Mouse (Mus musculus): ENCODE results near the gene Fam117a.

Fam117a gene

DNA sequence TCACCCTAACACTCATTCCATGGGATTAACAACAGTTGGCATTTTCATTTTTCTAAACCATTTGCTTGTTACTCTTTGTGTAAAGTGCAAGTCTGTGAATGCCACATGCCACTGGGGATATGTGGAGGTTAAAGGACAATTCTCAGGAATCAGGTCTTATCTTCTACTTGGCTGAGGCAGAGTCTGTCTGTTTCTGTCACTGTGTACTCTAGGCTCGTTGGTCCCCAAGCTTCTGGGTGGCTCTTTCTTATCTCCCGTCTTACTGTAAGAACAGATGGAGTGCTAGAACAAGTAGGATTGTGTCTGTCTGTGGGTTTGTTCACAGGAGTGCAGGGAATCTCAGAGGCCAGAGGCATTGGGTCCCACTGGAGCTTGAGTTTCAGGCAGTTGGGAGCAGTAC lies 94.5 kb downstream of the Fam117a start:
- no peak for DNase-seq (ENCODE audit: low read depth)
